Mouse (Mus musculus): ENCODE results near the gene Hnrnpl. TPM values are rescaled to one million over a fixed set of nuclear protein-coding genes. Genes with fewer than 3 reads are reported as not detected.

The Hnrnpl gene
- polyA plus RNA-seq (2015; fragmentation: Nextera tagmentation; extraction: Ambion mirVana) = 232 TPM in 2 replicates

GRCm38 (mm10) chr7:28808221-28808941 is at the start of gene Hnrnpl:
TSS of gene Hnrnpl (plus strand) at chr7:28808541.
- no peaks in the 10 kb centered on the region for H3K9me3 ChIP-seq (replicated peaks; ENCODE audit: low read length)
- H3K4me1 ChIP-seq (replicated peaks; ENCODE audit: insufficient read depth, low read length) = peaks cover 27% of the 10 kb centered on the region
- peak within 1 kb of the TSS; percentile 86 for H3K4me2 ChIP-seq (ENCODE audit: low read length)
- no peaks in the 10 kb centered on the region for H3K27me3 ChIP-seq (ENCODE audit: insufficient read depth, low read length)
- TF ChIP-seq CTCF (IDR thresholded peaks at IDR 0.05; ENCODE audit: low read depth) = no peak
- H3K4me3 ChIP-seq (replicated peaks; ENCODE audit: low read depth, low read length) = peak within 1 kb of the TSS; percentile 85
- peak; percentile 85 for DNase-seq (ENCODE audit: low spot score)
- 3% methylated on average over 35 of the region's 35 CpGs for WGBS
- H3K9ac ChIP-seq (ENCODE audit: low read depth, low read length) = peak within 1 kb of the TSS; percentile 94
- peak; percentile 8; the same call in 1 of the 2 replicates for ATAC-seq (replicated peaks; ENCODE audit: low FRiP score, low read depth)
- peak within 1 kb of the TSS; percentile 100 for H3K27ac ChIP-seq
- H3K36me3 ChIP-seq (ENCODE audit: insufficient read depth, low read length) = peaks cover 6% of the 10 kb centered on the region

GRCm38 (mm10) chr7:28758623-28759022 is 49.7 kb upstream of the Hnrnpl start:
- peaks cover 5% of the 10 kb centered on the region; the same call in 1 of the 2 replicates for H3K4me1 ChIP-seq (replicated peaks; ENCODE audit: insufficient read depth, low read length)
- no peak for DNase-seq (ENCODE audit: low spot score)
- no peak for TF ChIP-seq CTCF (IDR thresholded peaks at IDR 0.05; ENCODE audit: low read depth)
- ATAC-seq (replicated peaks; ENCODE audit: low FRiP score, low read depth) = no peak
- H3K9ac ChIP-seq (ENCODE audit: low read depth, low read length) = no peak overlapping the region
- no peak overlapping the region for H3K4me3 ChIP-seq (replicated peaks; ENCODE audit: low read depth, low read length)
- WGBS = 78% methylated on average over 13 of the region's 13 CpGs
- H3K27me3 ChIP-seq (ENCODE audit: insufficient read depth, low read length) = 0 out of 2 replicates have a peak, but pooled peaks cover 4% of the 10 kb centered on the region
- no peaks in the 10 kb centered on the region for H3K9me3 ChIP-seq (replicated peaks; ENCODE audit: low read length)
- no peak overlapping the region for H3K4me2 ChIP-seq (ENCODE audit: low read length)
- H3K27ac ChIP-seq = no peak overlapping the region
- 0 out of 2 replicates have a peak, but pooled peaks cover 5% of the 10 kb centered on the region for H3K36me3 ChIP-seq (ENCODE audit: insufficient read depth, low read length)

GRCm38 (mm10) chr7:28761907-28762306 is 46.4 kb upstream of the Hnrnpl start:
- H3K9me3 ChIP-seq (replicated peaks; ENCODE audit: low read length) = no peaks in the 10 kb centered on the region
- H3K36me3 ChIP-seq (ENCODE audit: insufficient read depth, low read length) = 0 out of 2 replicates have a peak, but pooled peaks cover 5% of the 10 kb centered on the region
- DNase-seq (ENCODE audit: low spot score) (no peak), ATAC-seq (replicated peaks; ENCODE audit: low FRiP score, low read depth) (no peak)
- TF ChIP-seq CTCF (IDR thresholded peaks at IDR 0.05; ENCODE audit: low read depth) = no peak
- H3K4me2 ChIP-seq (ENCODE audit: low read length) = no peak overlapping the region
- no peak overlapping the region for H3K27ac ChIP-seq
- no peak overlapping the region for H3K4me3 ChIP-seq (replicated peaks; ENCODE audit: low read depth, low read length)
- H3K4me1 ChIP-seq (replicated peaks; ENCODE audit: insufficient read depth, low read length) = peaks cover 9% of the 10 kb centered on the region; the same call in 1 of the 2 replicates
- WGBS = 82% methylated on average over 9 of the region's 9 CpGs
- H3K9ac ChIP-seq (ENCODE audit: low read depth, low read length) = no peak overlapping the region
- H3K27me3 ChIP-seq (ENCODE audit: insufficient read depth, low read length) = no peaks in the 10 kb centered on the region

- H3K36me3 ChIP-seq (ENCODE audit: insufficient read depth, low read length) = no peaks in the 10 kb centered on the region
- no peak overlapping the region for H3K27ac ChIP-seq
- H3K4me3 ChIP-seq (replicated peaks; ENCODE audit: low read depth, low read length) = 0 out of 2 replicates have a peak overlapping the region, but pooled peaks have one; percentile 75
- ATAC-seq (replicated peaks; ENCODE audit: low FRiP score, low read depth) (no peak), DNase-seq (ENCODE audit: low spot score) (no peak)
- WGBS = 81% methylated on average over 6 of the region's 6 CpGs
- 0 out of 2 replicates have a peak overlapping the region, but pooled peaks have one; percentile 69 for H3K9ac ChIP-seq (ENCODE audit: low read depth, low read length)
- H3K27me3 ChIP-seq (ENCODE audit: insufficient read depth, low read length) = no peaks in the 10 kb centered on the region
- H3K4me2 ChIP-seq (ENCODE audit: low read length) = peak overlapping the region; percentile 70; the same call in 1 of the 2 replicates
- no peak for TF ChIP-seq CTCF (IDR thresholded peaks at IDR 0.05; ENCODE audit: low read depth)
- no peaks in the 10 kb centered on the region for H3K9me3 ChIP-seq (replicated peaks; ENCODE audit: low read length)
- H3K4me1 ChIP-seq (replicated peaks; ENCODE audit: insufficient read depth, low read length) = peaks cover 13% of the 10 kb centered on the region; the same call in 1 of the 2 replicates
These were observed 43.1 kb upstream of the Hnrnpl start for GRCm38 (mm10) chr7:28765211-28765610.

GRCm38 (mm10) chr7:28766173-28766879 is 42.0 kb upstream of the Hnrnpl start, which contains the start of gene Sirt2:
TSS of gene Sirt2 (plus strand) at chr7:28766735.
- no peak for TF ChIP-seq CTCF (IDR thresholded peaks at IDR 0.05; ENCODE audit: low read depth)
- WGBS = under 1% methylated on average over 45 of the region's 45 CpGs
- Histone ChIP-seq H3K9ac (ENCODE audit: low read depth, low read length) (peak within 1 kb of the TSS; percentile 72), H3K4me2 (ENCODE audit: low read length) (peak within 1 kb of the TSS; percentile 70), H3K9me3 (replicated peaks; ENCODE audit: low read length) (no peaks in the 10 kb centered on the region), H3K27ac (peak within 1 kb of the TSS; percentile 31; the same call in 1 of the 2 replicates), H3K4me3 (replicated peaks; ENCODE audit: low read depth, low read length) (peak within 1 kb of the TSS; percentile 75), H3K27me3 (ENCODE audit: insufficient read depth, low read length) (no peaks in the 10 kb centered on the region), H3K36me3 (ENCODE audit: insufficient read depth, low read length) (no peaks in the 10 kb centered on the region), H3K4me1 (replicated peaks; ENCODE audit: insufficient read depth, low read length) (peaks cover 13% of the 10 kb centered on the region; the same call in 1 of the 2 replicates)
- DNase-seq (ENCODE audit: low spot score) (peak; percentile 100), ATAC-seq (replicated peaks; ENCODE audit: low FRiP score, low read depth) (peak; percentile 98)

- H3K4me2 ChIP-seq (ENCODE audit: low read length) = peak overlapping the region; percentile 64
- 2% methylated on average over 14 of the region's 14 CpGs for WGBS
- H3K27ac ChIP-seq = no peak overlapping the region
- no peaks in the 10 kb centered on the region for H3K9me3 ChIP-seq (replicated peaks; ENCODE audit: low read length)
- no peak for TF ChIP-seq CTCF (IDR thresholded peaks at IDR 0.05; ENCODE audit: low read depth)
- ATAC-seq (replicated peaks; ENCODE audit: low FRiP score, low read depth) (no peak), DNase-seq (ENCODE audit: low spot score) (peak; percentile 24)
- H3K36me3 ChIP-seq (ENCODE audit: insufficient read depth, low read length) = no peaks in the 10 kb centered on the region
- H3K27me3 ChIP-seq (ENCODE audit: insufficient read depth, low read length) = no peaks in the 10 kb centered on the region
- peaks cover 13% of the 10 kb centered on the region; the same call in 1 of the 2 replicates for H3K4me1 ChIP-seq (replicated peaks; ENCODE audit: insufficient read depth, low read length)
- peak overlapping the region; percentile 75 for H3K4me3 ChIP-seq (replicated peaks; ENCODE audit: low read depth, low read length)
- H3K9ac ChIP-seq (ENCODE audit: low read depth, low read length) = peak overlapping the region; percentile 72
These were observed 41.4 kb upstream of the Hnrnpl start for GRCm38 (mm10) chr7:28766910-28767309.

All from kidney, postnatal 0 days (tissue).